Mouse (Mus musculus) thymus, postnatal 0 days (tissue): ENCODE data around the gene Cdcp1. TPM values are rescaled to one million over a fixed set of nuclear protein-coding genes. Genes with fewer than 3 reads are reported as not detected.
A peak's percentile ranks its signal among the peaks of the same experiment; 100 is the strongest.

Experiments
- DNase-seq: peaks from one replicate; pipeline ENCODE4 v3.0.0-alpha.2; 2015; ENCODE audit warnings: low spot score
- polyA plus RNA-seq: library from polyadenylated mRNA; unstranded; fragments of >200 nt; fragmentation: Nextera tagmentation; extraction: Ambion mirVana; gene quantifications from 2 replicates; pipeline ENCODE4 v1.2.1, GENCODE M21; 2015

Cdcp1 gene
- 5.6 and 6.8 TPM in 2 replicates for polyA plus RNA-seq

DNA sequence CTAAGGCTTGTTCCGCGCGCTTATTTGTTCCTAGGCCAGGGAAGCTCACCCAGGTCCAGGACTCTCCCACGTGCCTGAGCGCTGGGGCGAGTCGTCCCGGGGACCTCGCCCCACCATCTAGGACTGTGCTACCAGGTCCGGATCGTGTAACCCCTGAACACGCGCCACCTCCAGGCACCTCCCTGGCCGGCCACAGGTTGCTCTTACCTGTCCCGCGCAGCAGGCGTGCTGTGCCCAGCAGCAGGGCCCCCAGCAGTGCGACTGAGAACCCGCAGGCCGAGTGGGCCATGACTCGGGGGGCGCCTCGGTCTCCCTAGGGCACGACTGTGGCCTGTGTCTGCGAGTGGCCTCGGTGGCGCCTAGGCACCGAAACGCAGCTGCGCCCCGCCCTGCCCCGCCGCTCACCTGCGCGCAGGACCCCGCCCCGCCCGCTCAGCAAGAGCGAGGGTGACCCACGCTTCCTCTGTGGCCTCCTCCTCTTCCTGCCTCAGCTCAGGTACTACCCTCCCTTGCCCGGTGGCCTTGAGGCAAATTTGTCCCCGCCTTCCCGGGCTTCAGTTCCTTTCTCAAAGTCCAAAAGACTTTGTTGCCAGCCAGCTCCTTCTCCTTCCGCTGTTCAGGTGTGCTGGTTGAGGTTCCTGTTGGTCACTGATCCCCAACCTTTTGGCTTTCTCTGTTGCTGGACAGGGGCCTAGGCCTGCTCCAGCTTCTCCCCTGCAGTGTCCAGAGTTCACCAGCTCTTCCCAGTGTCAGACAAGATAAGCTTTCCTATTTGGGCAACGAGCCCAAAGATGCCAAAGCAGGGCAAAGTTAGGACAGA, at the start of gene Cdcp1:
Gene Cdcp1 (minus strand): TSS at position 418 of the 820 bp plus-strand sequence.
- no peak for DNase-seq

DNA sequence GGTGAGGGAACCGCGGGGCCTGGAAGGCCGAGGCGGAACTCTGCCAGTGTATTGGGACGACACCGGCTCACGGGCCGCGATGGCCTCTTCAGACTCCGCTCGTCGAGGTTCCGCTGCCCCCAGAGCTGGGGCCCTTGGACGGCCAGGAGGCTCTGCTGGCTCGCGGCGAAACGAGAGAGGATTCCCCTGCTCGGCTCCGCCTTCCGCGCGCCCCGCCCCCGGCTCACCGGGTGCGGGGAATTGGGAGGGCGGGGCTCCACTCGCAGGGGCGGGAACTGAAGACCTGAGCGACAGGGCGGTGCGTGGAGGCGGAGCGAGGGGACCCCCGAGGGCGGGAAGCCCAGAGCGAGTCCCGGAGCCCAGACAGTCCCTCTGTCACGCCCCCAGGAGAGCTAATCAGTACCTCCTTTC, 44.8 kb upstream of the Cdcp1 start, which contains the start of gene Tmem158:
Gene Tmem158 (minus strand): TSS at position 154 of the 411 bp plus-strand sequence.
- DNase-seq = peak; percentile 88

DNA sequence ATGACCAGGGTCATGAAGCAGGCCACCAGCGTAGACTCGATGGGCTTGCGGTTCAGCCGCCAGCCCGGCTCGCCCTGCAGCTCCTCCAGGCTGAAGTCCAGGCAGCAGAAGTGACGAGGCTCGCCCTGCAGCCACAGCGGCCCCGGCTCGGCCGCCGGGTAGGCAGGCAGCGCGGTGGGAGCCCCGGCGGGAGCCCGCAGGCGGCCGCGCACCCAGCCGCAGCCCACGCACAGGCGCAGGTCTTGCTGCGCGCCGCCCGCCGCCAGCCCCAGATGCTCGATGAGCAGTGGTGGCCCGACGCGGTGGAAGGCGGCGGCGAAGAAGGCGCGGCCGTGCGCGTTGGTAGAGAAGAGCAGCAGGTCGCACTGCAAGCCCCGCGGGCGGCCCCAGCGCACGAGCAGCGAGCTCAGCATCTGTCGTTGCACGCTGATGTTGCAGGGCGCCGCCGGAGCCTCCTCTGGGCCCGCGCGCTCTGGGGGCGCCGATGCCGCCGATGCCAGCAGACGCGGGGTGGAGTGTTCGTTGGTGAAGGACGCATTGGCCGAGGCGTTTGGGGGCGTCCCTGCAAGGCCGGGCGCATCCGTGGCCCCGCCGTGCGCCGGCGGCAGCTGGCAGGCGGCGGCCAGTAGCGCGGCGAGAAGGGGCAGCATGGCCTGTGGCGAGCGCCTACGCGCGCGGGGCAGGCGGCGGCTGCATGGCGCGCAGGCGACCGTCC, 44.2 kb upstream of the Cdcp1 start:
- DNase-seq = peak; percentile 37

DNA sequence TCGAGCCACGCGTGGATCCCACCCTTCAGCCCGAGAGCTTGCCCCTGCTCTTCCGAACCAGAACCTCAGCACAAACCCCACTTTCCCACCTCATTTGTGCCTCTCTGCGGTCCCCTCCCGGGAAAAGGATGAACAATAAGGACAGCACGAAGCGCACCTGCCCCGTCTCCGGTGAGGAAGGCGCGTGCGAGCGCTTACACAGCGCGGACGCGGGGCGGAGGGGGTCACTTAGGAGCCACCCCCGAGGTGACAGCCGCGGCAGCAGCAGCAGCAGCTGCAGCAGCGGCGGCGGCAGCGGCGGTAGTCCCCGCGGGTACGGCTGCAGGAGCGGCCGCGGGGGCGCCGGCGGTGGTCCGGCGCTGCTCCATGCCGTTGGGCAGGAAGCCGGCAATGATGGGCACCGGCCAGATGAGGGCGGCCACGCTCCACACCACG, 43.6 kb upstream of the Cdcp1 start:
- DNase-seq = peak; percentile 18

DNA sequence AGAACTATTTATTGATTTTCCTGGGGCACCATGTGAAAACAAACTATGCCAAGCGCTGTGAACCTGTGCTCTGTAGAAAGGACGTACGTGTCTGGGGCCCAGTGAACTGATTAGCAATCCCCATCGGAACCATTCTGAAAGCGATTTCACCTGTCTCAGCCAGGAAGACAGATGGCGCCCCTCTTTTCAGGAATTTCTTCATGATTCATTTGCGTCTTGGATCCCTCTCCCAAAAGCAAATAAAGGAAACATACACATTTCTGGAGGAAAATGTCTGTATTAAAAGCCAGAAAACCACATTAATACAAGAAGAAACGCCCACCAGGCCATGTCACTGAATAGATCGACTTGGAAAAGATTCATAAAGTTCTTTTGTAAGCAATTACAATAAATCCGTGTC, 43.0 kb upstream of the Cdcp1 start:
- DNase-seq = no peak

DNA sequence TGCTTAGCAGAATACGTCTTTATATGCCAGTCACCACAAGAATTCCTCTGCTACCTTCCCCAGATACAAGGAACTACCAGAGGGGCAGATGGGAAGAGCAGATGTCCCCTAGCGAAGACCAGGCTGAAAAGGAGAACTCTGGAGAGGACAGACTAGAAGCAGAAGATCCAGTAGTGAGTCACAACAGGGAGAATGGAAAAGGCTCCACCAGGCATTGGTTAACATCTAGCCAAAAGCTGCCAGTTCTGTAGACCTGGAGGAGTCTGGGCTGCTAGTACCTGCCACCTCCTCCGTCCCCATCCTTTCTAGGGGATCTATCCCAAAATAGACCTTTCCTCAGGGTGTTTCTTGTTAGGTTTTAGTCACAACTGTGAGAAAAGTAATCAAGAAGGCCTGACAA, 39.9 kb upstream of the Cdcp1 start:
- DNase-seq = no peak

DNA sequence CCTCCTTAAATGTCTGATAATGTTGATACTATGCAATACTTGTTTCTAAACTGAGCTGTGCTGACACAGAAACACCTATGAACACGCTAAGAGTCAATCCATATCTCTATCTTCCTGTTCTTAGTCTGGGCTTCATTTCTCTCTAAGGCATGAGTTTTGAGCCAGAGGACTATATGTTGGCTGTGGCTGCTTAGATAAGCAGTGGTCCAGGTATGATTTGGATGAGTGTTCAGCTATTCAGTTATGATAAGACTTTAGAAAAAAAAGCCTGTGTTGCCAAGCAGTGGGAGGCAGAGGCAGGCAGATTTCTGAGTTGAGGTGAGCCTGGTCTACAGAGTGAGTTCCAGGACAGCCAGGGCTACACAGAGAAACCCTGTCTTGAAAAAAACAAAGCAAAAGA, 32.2 kb upstream of the Cdcp1 start:
- DNase-seq = no peak

DNA sequence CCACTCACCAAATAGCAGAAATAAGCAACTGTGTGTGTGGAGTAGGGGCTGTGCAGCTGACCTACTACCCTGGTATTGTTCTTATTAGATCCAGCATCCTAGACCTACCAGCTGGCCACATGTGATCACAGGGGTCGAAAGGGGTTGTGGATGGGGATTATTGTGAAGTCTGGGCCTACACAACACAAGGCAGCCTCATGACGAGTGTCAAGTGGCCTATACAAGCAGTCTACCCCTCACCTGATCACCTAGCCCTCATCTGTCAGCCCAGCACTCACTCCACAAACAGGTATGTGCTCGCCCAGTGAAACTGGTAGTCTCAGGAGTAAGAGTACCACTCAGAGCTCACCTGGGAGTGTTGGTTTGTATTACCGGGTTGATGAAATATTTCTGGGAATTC, 29.3 kb upstream of the Cdcp1 start:
- DNase-seq = no peak

DNA sequence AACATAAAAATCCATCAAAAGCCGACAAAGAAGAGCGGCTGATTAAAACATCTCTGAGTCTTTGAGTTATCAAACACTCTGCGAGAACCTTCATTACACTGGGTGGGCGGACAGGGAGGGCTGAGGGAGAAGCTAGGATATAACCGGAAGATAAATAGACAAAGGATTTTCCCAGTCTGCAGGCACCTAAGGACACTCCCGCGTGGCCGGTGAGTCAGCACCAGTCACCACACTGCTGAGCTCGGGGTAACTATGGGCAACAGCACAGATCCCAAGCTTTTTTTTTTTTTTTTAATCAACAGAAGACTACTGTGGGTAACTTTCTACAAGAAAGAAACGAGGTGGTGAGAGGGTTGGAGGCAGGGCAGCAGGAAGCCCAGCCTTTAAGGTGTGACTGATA, 28.1 kb upstream of the Cdcp1 start:
- DNase-seq = no peak

DNA sequence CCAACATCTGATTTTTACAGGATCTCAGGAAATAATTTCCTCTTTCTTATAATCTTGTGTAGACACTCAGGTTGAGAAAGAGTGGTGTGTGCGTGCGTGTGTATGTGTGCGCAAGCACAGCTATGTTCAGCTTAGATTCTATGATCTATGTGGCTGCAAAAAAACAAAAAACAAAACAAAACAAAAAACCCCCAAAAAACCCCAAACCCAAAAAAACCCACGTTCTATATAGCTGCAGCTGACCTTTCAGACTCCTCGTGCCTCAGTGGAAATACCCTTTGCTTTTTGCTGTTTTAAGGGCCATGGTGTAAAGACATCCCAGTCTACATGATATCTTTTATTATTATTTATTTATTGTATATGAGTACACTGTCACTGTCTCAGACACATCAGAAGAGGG, 25.4 kb upstream of the Cdcp1 start:
- DNase-seq = no peak

DNA sequence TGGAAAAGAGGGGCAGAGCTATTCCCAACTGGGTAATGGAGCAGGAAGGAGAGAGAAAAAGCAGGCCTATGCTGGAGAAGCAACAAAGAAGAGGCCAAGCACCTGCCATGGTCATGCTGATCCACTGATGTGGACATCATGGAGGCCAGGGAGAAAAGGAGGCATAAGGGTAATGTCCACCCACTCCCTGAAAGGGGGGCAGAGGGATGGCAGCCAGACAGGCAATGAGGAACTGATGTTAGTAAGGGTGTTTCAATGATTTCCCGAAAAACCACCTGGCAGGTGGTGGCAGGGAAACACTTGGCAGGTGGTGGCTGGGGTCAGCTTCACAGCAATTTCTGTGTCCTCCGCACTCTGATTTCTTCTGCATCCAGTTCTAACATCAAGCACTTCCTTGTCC, 24.9 kb upstream of the Cdcp1 start:
- DNase-seq = no peak

DNA sequence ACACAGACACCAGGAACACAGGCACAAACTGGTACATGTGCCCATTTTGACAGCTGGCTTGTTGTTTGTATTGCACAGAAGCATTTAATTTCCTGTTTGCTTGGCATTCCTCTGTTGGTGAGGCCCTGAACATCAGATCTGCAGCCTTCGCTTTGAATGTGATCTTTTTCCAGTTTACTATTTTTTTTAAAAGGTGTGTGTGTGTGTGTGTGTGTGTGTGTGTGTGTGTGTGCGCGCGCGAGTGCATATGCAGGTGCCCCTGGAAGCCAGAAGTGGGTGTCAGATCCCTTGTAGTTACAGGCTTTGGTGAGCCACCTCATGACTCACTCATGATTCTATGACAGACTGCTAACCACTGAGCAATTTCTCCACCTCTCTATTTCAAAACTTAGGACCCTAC, 24.4 kb upstream of the Cdcp1 start:
- peak; percentile 5 for DNase-seq

DNA sequence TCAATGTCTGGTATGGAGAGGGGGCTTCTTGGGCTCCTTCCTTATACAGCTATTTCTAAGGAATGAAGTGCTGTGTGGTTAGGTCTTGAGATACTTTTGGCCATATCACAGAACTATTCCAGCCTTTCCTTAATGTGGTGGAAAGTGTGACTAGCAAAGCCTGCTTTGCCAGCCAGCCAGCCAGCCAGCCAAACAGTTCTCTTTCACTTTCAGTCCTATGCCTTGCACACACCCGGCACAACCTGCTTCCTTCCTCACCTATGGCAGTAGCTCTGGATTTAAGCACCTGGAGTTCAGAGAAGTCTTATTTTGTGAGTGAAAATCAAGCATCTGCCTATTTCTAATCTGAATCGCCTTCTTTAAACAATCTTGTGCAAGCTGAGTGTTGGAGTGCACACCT, 23.8 kb upstream of the Cdcp1 start:
- no peak for DNase-seq

DNA sequence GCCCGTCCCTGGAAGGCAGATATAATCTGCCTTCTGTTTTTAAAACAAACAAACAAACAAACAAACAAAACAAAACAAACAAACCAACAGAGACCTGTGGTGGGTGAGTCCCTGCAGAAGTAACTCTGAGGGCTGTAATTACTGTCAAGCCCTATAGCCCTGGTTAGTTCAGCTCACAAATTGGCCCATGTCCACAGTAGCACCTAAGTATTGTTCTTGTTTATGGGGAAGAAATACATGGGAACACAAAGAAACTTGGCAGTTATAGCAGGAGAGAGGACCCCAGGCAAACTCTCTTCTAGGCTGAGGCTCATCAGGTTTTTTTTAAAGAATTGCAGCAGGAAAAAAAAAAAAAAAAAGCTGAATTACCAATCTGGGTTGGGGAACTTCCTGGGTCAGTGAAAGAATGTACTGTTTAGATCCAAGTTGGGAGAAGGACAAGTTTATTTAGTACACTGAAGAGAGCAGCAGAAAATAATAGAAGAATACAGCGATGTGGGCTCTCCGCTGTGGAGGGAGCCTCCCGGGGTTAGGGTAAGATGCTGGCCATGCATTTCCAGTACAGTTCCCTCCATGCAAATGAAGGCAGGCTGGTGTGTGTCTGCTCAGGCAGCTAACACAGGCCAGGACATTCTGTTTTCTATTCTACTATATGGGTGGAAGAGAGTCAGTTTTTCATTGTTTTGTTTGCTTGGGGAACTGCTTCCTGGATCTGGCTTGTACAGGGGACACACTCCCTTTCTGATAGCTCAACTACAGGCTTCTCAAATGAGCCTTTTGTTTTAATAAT, 22.6 kb upstream of the Cdcp1 start:
- no peak for DNase-seq

DNA sequence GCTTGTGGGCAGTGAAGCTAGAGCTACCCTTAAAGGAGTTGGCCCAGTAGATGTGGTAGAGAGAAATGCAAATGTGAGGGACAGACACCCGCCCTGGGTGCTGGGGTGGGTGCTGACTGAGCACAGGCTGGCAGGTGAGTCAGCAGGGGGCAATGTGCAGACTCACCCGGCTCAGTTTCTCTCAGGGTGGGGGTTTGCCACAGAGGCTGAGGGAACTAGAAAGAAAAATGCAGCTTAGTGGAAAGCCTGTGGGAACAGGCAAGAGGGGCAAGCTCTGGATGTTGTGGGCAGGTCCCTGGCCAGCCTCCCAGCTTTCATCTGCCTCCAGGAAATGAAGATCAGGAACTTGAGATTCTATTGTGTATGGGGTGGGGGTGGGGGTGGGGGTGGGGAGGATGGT, 21.9 kb upstream of the Cdcp1 start:
- no peak for DNase-seq

DNA sequence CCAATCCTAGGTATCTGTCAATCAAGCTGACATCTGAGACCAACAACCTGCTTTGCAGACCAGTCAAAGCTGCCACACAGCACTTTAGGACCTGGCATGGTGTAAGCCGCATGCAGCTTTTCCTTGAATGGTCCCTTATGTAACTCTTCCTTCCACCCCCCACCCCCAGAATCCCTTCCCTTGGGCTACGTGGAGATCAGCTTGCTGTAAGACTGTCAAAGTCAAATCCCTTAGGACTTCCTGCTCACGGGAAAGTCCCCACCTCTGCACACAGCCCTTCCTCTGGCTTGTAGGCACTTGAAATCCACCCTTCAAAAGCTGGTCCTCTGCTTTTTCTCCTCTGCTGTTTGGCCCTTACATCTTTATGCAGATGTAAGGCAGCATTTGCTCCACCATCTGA, 19.8 kb upstream of the Cdcp1 start:
- DNase-seq = no peak

DNA sequence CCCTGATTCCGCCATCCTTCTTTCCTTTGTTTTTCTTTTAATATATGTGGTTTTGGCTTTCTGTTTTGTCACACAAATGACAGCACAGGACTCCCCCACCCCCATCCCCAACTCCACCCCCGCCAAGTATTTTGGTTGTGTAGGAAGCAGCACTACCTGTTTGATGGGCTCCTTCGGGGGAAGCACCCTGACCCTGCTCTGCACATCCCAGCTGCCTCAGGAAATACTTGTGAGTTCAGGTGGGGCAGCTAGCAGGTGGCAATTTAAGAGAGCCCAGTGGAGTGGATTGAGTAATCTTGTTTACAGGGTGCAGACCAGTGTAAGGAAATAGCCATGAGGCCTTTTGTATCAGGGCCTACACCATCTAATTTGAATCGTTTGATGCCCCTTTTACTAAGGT, 14.0 kb upstream of the Cdcp1 start:
- no peak for DNase-seq

DNA sequence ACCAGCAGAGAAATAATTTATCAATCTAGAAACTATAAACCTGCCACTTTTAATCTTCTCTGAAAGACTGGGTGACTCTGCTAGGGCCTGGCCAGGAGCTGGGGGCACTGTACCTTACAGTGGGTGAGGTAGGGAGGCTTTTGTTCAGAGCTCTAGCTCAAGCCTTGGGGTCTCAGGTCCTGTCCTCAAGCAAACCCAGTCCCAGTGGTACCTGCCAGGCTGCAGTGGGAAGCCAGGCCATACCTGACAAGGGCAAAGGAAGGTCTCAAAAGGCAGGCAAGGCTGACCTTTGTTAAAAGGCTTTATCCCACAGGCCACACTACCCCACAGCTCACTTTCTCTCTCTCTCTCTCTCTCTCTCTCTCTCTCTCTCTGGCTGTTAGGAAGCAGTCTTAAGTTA, 12.8 kb upstream of the Cdcp1 start:
- DNase-seq = no peak

DNA sequence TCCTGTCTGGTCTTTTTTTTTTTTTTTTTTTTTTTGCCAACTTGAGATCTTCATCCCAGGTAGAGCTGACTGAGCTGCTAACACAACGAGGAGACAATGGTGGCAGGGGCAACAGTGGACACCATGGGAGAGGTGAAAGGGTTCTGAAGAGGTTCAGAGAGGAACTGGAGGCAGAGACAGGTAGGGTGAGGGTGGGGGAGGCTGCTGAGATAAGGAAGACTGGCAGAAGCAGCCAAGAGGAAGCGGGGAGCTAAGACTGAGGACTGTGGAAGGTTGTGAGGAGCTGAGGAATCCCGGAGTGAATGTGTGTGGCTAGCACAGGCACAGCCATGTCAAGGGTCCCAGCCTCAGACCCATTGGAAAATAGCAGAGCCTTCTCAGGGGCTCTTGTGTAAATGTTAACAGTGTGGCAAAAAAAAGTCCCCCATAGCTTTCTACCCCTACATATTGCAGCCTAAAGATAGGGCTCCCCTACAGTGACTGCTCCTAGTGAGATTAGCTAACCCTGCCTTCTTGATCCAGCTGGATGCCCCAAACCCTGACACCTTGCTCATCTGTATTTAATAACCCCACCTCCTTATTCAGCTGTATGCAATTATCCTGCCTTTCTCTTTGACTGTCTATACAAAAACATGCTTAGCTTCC, 11.4 kb upstream of the Cdcp1 start:
- DNase-seq = no peak

DNA sequence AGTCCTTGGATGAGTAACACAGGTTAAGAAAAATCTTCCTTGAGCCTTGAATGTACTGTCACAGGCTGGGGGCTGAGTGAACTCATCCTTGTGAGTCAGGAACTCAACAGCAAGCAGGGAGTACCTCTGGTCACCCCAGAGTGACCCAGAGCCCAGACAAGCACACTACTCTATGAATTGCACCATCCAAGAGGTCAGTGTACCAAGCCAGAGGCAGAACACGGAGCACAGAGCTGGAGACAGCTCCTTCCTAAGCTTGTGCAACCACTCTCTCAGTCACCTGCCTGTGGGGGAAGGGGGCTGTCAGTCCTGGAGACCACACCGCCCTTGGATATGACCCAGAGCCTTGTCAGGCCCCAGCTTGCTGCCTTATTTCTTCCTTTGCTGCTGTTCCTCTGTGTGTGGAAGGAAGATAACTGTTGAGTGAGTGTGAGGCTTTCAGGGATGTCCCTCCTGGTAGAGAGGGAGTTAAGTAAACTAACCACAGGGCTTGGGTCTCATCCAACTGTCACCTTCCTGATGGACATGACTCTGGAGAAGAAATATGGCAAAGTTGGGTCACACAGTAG, 9.1 kb upstream of the Cdcp1 start:
- DNase-seq = no peak

DNA sequence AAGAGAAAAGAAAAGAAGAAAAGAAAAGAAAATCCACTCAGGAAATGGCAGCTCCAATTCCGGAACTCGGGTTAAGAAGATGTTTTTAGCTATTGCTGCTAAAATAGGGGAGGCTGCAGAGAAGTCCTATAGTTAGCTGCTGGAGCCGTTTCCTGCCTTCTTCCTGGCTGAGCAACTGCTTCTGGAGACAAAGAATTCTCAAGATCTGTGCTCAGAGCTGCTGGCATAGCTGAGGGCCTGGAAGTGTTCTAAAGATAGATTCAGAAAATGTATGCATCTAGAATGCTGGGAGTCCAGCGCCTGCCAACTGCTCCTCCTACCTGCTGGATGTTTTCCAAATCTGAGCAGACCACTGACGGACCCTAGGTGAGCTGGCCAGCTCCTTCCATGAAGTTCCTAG, 4.0 kb upstream of the Cdcp1 start:
- no peak for DNase-seq
